Mouse (Mus musculus): ENCODE data around the gene Gm13290. TPM values are rescaled to one million over a fixed set of nuclear protein-coding genes. Genes with fewer than 3 reads are reported as not detected.
"Not testable (repeated sequence)": the region's sequence is repeated elsewhere in the genome, so short reads cannot be mapped to it uniquely, and the experiment has no call there.

The Gm13290 gene
- polyA plus RNA-seq, 2 experiments: 0.48 TPM; not detected in 1

GRCm38 (mm10) chr4:88791250-88791649 lies 17.6 kb downstream of the Gm13290 start, which contains the start of gene Gm13278:
Gene Gm13278 (plus strand): TSS chr4:88791550.
- not testable (repeated sequence) for H3K27ac ChIP-seq (replicated peaks; ENCODE audit: low read depth, low read length); H3K27me3 ChIP-seq (ENCODE audit: control insufficient read depth, insufficient read depth, low read length); H3K9me3 ChIP-seq (ENCODE audit: control insufficient read depth, low read length); H3K36me3 ChIP-seq (ENCODE audit: control insufficient read depth, insufficient read depth, low read length); H3K4me2 ChIP-seq (replicated peaks; ENCODE audit: low read depth, low read length, severe bottlenecking); H3K4me1 ChIP-seq (ENCODE audit: control insufficient read depth, insufficient read depth, low read length); ATAC-seq (ENCODE audit: low FRiP score, low read depth); DNase-seq (ENCODE audit: low spot score); H3K9ac ChIP-seq (ENCODE audit: low read depth, low read length, severe bottlenecking); H3K4me3 ChIP-seq (replicated peaks; ENCODE audit: low read length)
- no CpG with 5 or more reads among the region's 28 CpGs for WGBS

GRCm38 (mm10) chr4:88793936-88794675 lies 20.5 kb downstream of the Gm13290 start, which contains the start of gene Gm13275:
Gene Gm13275 (plus strand): TSS chr4:88794487.
- not testable (repeated sequence) for H3K27me3 ChIP-seq (ENCODE audit: control insufficient read depth, insufficient read depth, low read length); ATAC-seq (ENCODE audit: low FRiP score, low read depth); DNase-seq (ENCODE audit: low spot score); H3K4me2 ChIP-seq (replicated peaks; ENCODE audit: low read depth, low read length, severe bottlenecking); H3K36me3 ChIP-seq (ENCODE audit: control insufficient read depth, insufficient read depth, low read length); H3K4me1 ChIP-seq (ENCODE audit: control insufficient read depth, insufficient read depth, low read length); H3K9me3 ChIP-seq (ENCODE audit: control insufficient read depth, low read length); H3K9ac ChIP-seq (ENCODE audit: low read depth, low read length, severe bottlenecking); H3K4me3 ChIP-seq (replicated peaks; ENCODE audit: low read length); H3K27ac ChIP-seq (replicated peaks; ENCODE audit: low read depth, low read length)
- WGBS: 0% methylated on average over 5 of the region's 52 CpGs

- WGBS: no CpG with 5 or more reads among the region's 28 CpGs
- H3K27ac ChIP-seq (replicated peaks; ENCODE audit: low read depth, low read length); H3K36me3 ChIP-seq (ENCODE audit: control insufficient read depth, insufficient read depth, low read length); H3K9me3 ChIP-seq (ENCODE audit: control insufficient read depth, low read length); H3K9ac ChIP-seq (ENCODE audit: low read depth, low read length, severe bottlenecking); ATAC-seq (ENCODE audit: low FRiP score, low read depth); H3K4me1 ChIP-seq (ENCODE audit: control insufficient read depth, insufficient read depth, low read length); H3K4me3 ChIP-seq (replicated peaks; ENCODE audit: low read length); DNase-seq (ENCODE audit: low spot score); H3K4me2 ChIP-seq (replicated peaks; ENCODE audit: low read depth, low read length, severe bottlenecking); H3K27me3 ChIP-seq (ENCODE audit: control insufficient read depth, insufficient read depth, low read length): not testable (repeated sequence)
Observed at GRCm38 (mm10) chr4:88797097-88797496, 23.5 kb downstream of the Gm13290 start, which contains the start of gene Gm13279. Gene Gm13279 (plus strand): TSS chr4:88797397.

GRCm38 (mm10) chr4:88799365-88799764 lies 25.7 kb downstream of the Gm13290 start, which contains the start of gene Gm13285:
Gene Gm13285 (plus strand): TSS chr4:88799665.
- not testable (repeated sequence) for H3K27me3 ChIP-seq (ENCODE audit: control insufficient read depth, insufficient read depth, low read length); H3K27ac ChIP-seq (replicated peaks; ENCODE audit: low read depth, low read length); DNase-seq (ENCODE audit: low spot score); H3K36me3 ChIP-seq (ENCODE audit: control insufficient read depth, insufficient read depth, low read length); H3K4me3 ChIP-seq (replicated peaks; ENCODE audit: low read length); H3K9me3 ChIP-seq (ENCODE audit: control insufficient read depth, low read length); H3K9ac ChIP-seq (ENCODE audit: low read depth, low read length, severe bottlenecking); H3K4me2 ChIP-seq (replicated peaks; ENCODE audit: low read depth, low read length, severe bottlenecking); ATAC-seq (ENCODE audit: low FRiP score, low read depth); H3K4me1 ChIP-seq (ENCODE audit: control insufficient read depth, insufficient read depth, low read length)
- WGBS: 12% methylated on average over 2 of the region's 7 CpGs

- H3K4me2 ChIP-seq (replicated peaks; ENCODE audit: low read depth, low read length, severe bottlenecking); H3K27me3 ChIP-seq (ENCODE audit: control insufficient read depth, insufficient read depth, low read length); ATAC-seq (ENCODE audit: low FRiP score, low read depth); DNase-seq (ENCODE audit: low spot score); H3K9me3 ChIP-seq (ENCODE audit: control insufficient read depth, low read length); H3K9ac ChIP-seq (ENCODE audit: low read depth, low read length, severe bottlenecking); H3K4me1 ChIP-seq (ENCODE audit: control insufficient read depth, insufficient read depth, low read length); H3K36me3 ChIP-seq (ENCODE audit: control insufficient read depth, insufficient read depth, low read length); H3K4me3 ChIP-seq (replicated peaks; ENCODE audit: low read length); H3K27ac ChIP-seq (replicated peaks; ENCODE audit: low read depth, low read length): not testable (repeated sequence)
- no CpG with 5 or more reads among the region's 29 CpGs for WGBS
Observed at GRCm38 (mm10) chr4:88802954-88803353, 29.3 kb downstream of the Gm13290 start, which contains the start of gene Gm13287. Gene Gm13287 (plus strand): TSS chr4:88803254.

GRCm38 (mm10) chr4:88805231-88805630 lies 31.6 kb downstream of the Gm13290 start, which contains the start of gene Gm13288:
Gene Gm13288 (plus strand): TSS chr4:88805531.
- 0 out of 2 replicates have a peak within 1 kb of the TSS, but pooled peaks have one; percentile 15 for H3K4me3 ChIP-seq (replicated peaks; ENCODE audit: low read length)
- WGBS: no CpG with 5 or more reads among the region's 8 CpGs

GRCm38 (mm10) chr4:88805761-88806160 lies 32.1 kb downstream of the Gm13290 start:
- H3K4me1 ChIP-seq (ENCODE audit: control insufficient read depth, insufficient read depth, low read length); H3K36me3 ChIP-seq (ENCODE audit: control insufficient read depth, insufficient read depth, low read length); H3K4me2 ChIP-seq (replicated peaks; ENCODE audit: low read depth, low read length, severe bottlenecking); DNase-seq (ENCODE audit: low spot score); ATAC-seq (ENCODE audit: low FRiP score, low read depth); H3K27ac ChIP-seq (replicated peaks; ENCODE audit: low read depth, low read length); H3K9ac ChIP-seq (ENCODE audit: low read depth, low read length, severe bottlenecking); H3K27me3 ChIP-seq (ENCODE audit: control insufficient read depth, insufficient read depth, low read length); H3K9me3 ChIP-seq (ENCODE audit: control insufficient read depth, low read length): not testable (repeated sequence)
- WGBS: 0% methylated on average over 11 of the region's 34 CpGs
- 0 out of 2 replicates have a peak overlapping the region, but pooled peaks have one; percentile 15 for H3K4me3 ChIP-seq (replicated peaks; ENCODE audit: low read length)

More at GRCm38 (mm10) chr4:88805231-88805630, 31.6 kb downstream of the Gm13290 start, which contains the start of gene Gm13288:
- DNase-seq (ENCODE audit: low spot score); H3K27ac ChIP-seq (replicated peaks; ENCODE audit: low read depth, low read length); H3K4me2 ChIP-seq (replicated peaks; ENCODE audit: low read depth, low read length, severe bottlenecking); H3K36me3 ChIP-seq (ENCODE audit: control insufficient read depth, insufficient read depth, low read length); ATAC-seq (ENCODE audit: low FRiP score, low read depth); H3K9ac ChIP-seq (ENCODE audit: low read depth, low read length, severe bottlenecking); H3K27me3 ChIP-seq (ENCODE audit: control insufficient read depth, insufficient read depth, low read length); H3K4me1 ChIP-seq (ENCODE audit: control insufficient read depth, insufficient read depth, low read length); H3K9me3 ChIP-seq (ENCODE audit: control insufficient read depth, low read length): not testable (repeated sequence)
